Mouse (Mus musculus): ENCODE results near the gene Cyp3a59. TPM values are rescaled to one million over a fixed set of nuclear protein-coding genes. Genes with fewer than 3 reads are reported as not detected.
A peak's percentile ranks its signal among the peaks of the same experiment; 100 is the strongest.
"Not testable (repeated sequence)": the region's sequence is repeated elsewhere in the genome, so short reads cannot be mapped to it uniquely, and the experiment has no call there.

Cyp3a59 gene
- total RNA-seq (2012; rRNA removed) = not detected in 2 replicates
- not detected for polyA plus RNA-seq (2012; ENCODE audit: insufficient read depth in 1 of 2, insufficient read length in 2 of 2, low read depth in 1 of 2, low replicate concordance in 2 of 2, missing spikeins in 1 of 2)

GRCm38 (mm10) chr5:146078945-146079344 lies at the start of gene Cyp3a59:
TSS of gene Cyp3a59 (plus strand) at chr5:146079257.
- not testable (repeated sequence) for H3K4me3 ChIP-seq (ENCODE audit: control insufficient read depth in 1 of 2, insufficient read depth in 1 of 2, low read depth in 2 of 2, low read length in 2 of 2); H3K9ac ChIP-seq (ENCODE audit: control insufficient read depth, low read depth, low read length, poor library complexity, severe bottlenecking); H3K27me3 ChIP-seq (ENCODE audit: control insufficient read depth in 1 of 2, insufficient read depth in 2 of 2, low read length in 2 of 2); H3K27ac ChIP-seq (ENCODE audit: control insufficient read depth, low read depth, low read length); H3K36me3 ChIP-seq (ENCODE audit: control insufficient read depth in 1 of 2, insufficient read depth in 2 of 2, low read length in 2 of 2); DNase-seq (ENCODE audit: low read depth, low spot score); H3K9me3 ChIP-seq (replicated peaks; ENCODE audit: insufficient read depth, low read length); H3K79me2 ChIP-seq (ENCODE audit: control insufficient read depth, insufficient read depth, low read length, poor library complexity); H3K4me1 ChIP-seq (ENCODE audit: control insufficient read depth in 1 of 2, insufficient read depth in 2 of 2, low read length in 2 of 2)

- no peak overlapping the region for H3K27ac ChIP-seq (ENCODE audit: control insufficient read depth, low read depth, low read length)
- H3K9me3 ChIP-seq (replicated peaks; ENCODE audit: insufficient read depth, low read length) = no peaks in the 10 kb centered on the region
- H3K4me3 ChIP-seq (ENCODE audit: control insufficient read depth in 1 of 2, insufficient read depth in 1 of 2, low read depth in 2 of 2, low read length in 2 of 2) = no peak overlapping the region
- no peaks in the 10 kb centered on the region for H3K79me2 ChIP-seq (ENCODE audit: control insufficient read depth, insufficient read depth, low read length, poor library complexity)
- no peaks in the 10 kb centered on the region for H3K36me3 ChIP-seq (ENCODE audit: control insufficient read depth in 1 of 2, insufficient read depth in 2 of 2, low read length in 2 of 2)
- TF ChIP-seq MAZ (IDR thresholded peaks at IDR 0.05; ENCODE audit: low read depth, low read length) (no peak), MYC (IDR thresholded peaks at IDR 0.05; ENCODE audit: low read depth, low read length) (no peak), ZC3H11A (IDR thresholded peaks at IDR 0.05; ENCODE audit: low read depth, low read length) (no peak), ETS1 (IDR thresholded peaks at IDR 0.05; ENCODE audit: low read depth, low read length) (no peak), CTCF (IDR thresholded peaks at IDR 0.05 in 2 of 3, conservative IDR thresholded peaks at IDR 0.05 in 1 of 3; ENCODE audit: control insufficient read depth in 1 of 3, insufficient read depth in 1 of 3, low read depth in 2 of 3, low read length in 3 of 3, poor library complexity in 1 of 3, severe bottlenecking in 1 of 3) (no peak), GATA1 (IDR thresholded peaks at IDR 0.05; ENCODE audit: low read depth, low read length) (no peak), NRF1 (IDR thresholded peaks at IDR 0.05; ENCODE audit: insufficient read depth, low read depth, low read length, poor library complexity, severe bottlenecking) (no peak), BHLHE40 (IDR thresholded peaks at IDR 0.05; ENCODE audit: borderline replicate concordance, low read depth, low read length) (no peak), UBTF (IDR thresholded peaks at IDR 0.05; ENCODE audit: borderline replicate concordance, insufficient read depth, low read depth, low read length) (no peak), CHD2 (IDR thresholded peaks at IDR 0.05; ENCODE audit: low read length) (no peak), E2F4 (IDR thresholded peaks at IDR 0.05; ENCODE audit: borderline replicate concordance, low read depth, low read length) (no peak), GABPA (IDR thresholded peaks at IDR 0.05; ENCODE audit: low read depth, low read length) (no peak), NELFE (IDR thresholded peaks at IDR 0.05; ENCODE audit: low read depth, low read length) (no peak), MXI1 (IDR thresholded peaks at IDR 0.05; ENCODE audit: low read depth, low read length) (no peak), JUND (IDR thresholded peaks at IDR 0.05; ENCODE audit: low read depth, low read length) (no peak)
- H3K4me1 ChIP-seq (ENCODE audit: control insufficient read depth in 1 of 2, insufficient read depth in 2 of 2, low read length in 2 of 2) = no peaks in the 10 kb centered on the region
- H3K9ac ChIP-seq (ENCODE audit: control insufficient read depth, low read depth, low read length, poor library complexity, severe bottlenecking) = no peak overlapping the region
- no peaks in the 10 kb centered on the region for H3K27me3 ChIP-seq (ENCODE audit: control insufficient read depth in 1 of 2, insufficient read depth in 2 of 2, low read length in 2 of 2)
- no peak for DNase-seq (ENCODE audit: low read depth, low spot score)
Observed at GRCm38 (mm10) chr5:146070099-146070498, 9.0 kb upstream of the Cyp3a59 start.

GRCm38 (mm10) chr5:146147903-146148302 lies 68.8 kb downstream of the Cyp3a59 start:
- Histone ChIP-seq H3K27me3 (ENCODE audit: control insufficient read depth in 1 of 2, insufficient read depth in 2 of 2, low read length in 2 of 2) (no peaks in the 10 kb centered on the region), H3K9ac (ENCODE audit: control insufficient read depth, low read depth, low read length, poor library complexity, severe bottlenecking) (no peak overlapping the region), H3K9me3 (replicated peaks; ENCODE audit: insufficient read depth, low read length) (no peaks in the 10 kb centered on the region), H3K36me3 (ENCODE audit: control insufficient read depth in 1 of 2, insufficient read depth in 2 of 2, low read length in 2 of 2) (no peaks in the 10 kb centered on the region), H3K27ac (ENCODE audit: control insufficient read depth, low read depth, low read length) (no peak overlapping the region), H3K4me1 (ENCODE audit: control insufficient read depth in 1 of 2, insufficient read depth in 2 of 2, low read length in 2 of 2) (no peaks in the 10 kb centered on the region), H3K79me2 (ENCODE audit: control insufficient read depth, insufficient read depth, low read length, poor library complexity) (no peaks in the 10 kb centered on the region), H3K4me3 (ENCODE audit: control insufficient read depth in 1 of 2, insufficient read depth in 1 of 2, low read depth in 2 of 2, low read length in 2 of 2) (no peak overlapping the region)
- no peak for TF ChIP-seq ETS1 (IDR thresholded peaks at IDR 0.05; ENCODE audit: low read depth, low read length)
- no peak for TF ChIP-seq E2F4 (IDR thresholded peaks at IDR 0.05; ENCODE audit: borderline replicate concordance, low read depth, low read length)
- no peak for TF ChIP-seq BHLHE40 (IDR thresholded peaks at IDR 0.05; ENCODE audit: borderline replicate concordance, low read depth, low read length)
- no peak for TF ChIP-seq POLR2A (IDR thresholded peaks at IDR 0.05; ENCODE audit: control insufficient read depth in 1 of 2, insufficient read depth in 1 of 2, low read depth in 1 of 2, low read length in 2 of 2, poor library complexity in 1 of 2)
- TF ChIP-seq SMC3 (IDR thresholded peaks at IDR 0.05; ENCODE audit: low read depth, low read length) = peak; percentile 32; the same call in 1 of the 2 replicates
- no peak for TF ChIP-seq ZC3H11A (IDR thresholded peaks at IDR 0.05; ENCODE audit: low read depth, low read length)
- TF ChIP-seq ELF1 (IDR thresholded peaks at IDR 0.05; ENCODE audit: low read depth, low read length) = no peak
- no peak for TF ChIP-seq MAZ (IDR thresholded peaks at IDR 0.05; ENCODE audit: low read depth, low read length)
- TF ChIP-seq EP300 (IDR thresholded peaks at IDR 0.05; ENCODE audit: low read depth in 1 of 2, low read length in 2 of 2) = no peak
- no peak for TF ChIP-seq CHD1 (IDR thresholded peaks at IDR 0.05; ENCODE audit: low read depth, low read length)
- TF ChIP-seq CTCF (IDR thresholded peaks at IDR 0.05 in 2 of 3, conservative IDR thresholded peaks at IDR 0.05 in 1 of 3; ENCODE audit: control insufficient read depth in 1 of 3, insufficient read depth in 1 of 3, low read depth in 2 of 3, low read length in 3 of 3, poor library complexity in 1 of 3, severe bottlenecking in 1 of 3) = peak; percentile 38 to 43 (median 38); a peak in 5 of 6 replicates
- TF ChIP-seq RAD21 (IDR thresholded peaks at IDR 0.05; ENCODE audit: low read depth, low read length) = peak; percentile 14
- TF ChIP-seq MYB (IDR thresholded peaks at IDR 0.05; ENCODE audit: low read depth, low read length) = no peak
- DNase-seq (ENCODE audit: low read depth, low spot score) = peak; percentile 40
